Mouse (Mus musculus) bone marrow, adult 2 months (tissue): ENCODE measurements around the gene Sfmbt1.

ENCODE experiments used
- CTCF ChIP-seq: fragments of 200-500 bp; IDR thresholded peaks from 2 replicates; pipeline ENCODE4 v1.5.1; 2011; ENCODE audit warnings: low read length, control low read depth; ENCODE audit not compliant: control insufficient read depth, insufficient read depth
- POLR2A ChIP-seq: fragments of 200-500 bp; IDR thresholded peaks from 2 replicates; pipeline ENCODE4 v1.6.1; 2011; ENCODE audit warnings: low read depth, mild to moderate bottlenecking, control low read depth, low read length, borderline replicate concordance; ENCODE audit not compliant: control insufficient read depth

DNA sequence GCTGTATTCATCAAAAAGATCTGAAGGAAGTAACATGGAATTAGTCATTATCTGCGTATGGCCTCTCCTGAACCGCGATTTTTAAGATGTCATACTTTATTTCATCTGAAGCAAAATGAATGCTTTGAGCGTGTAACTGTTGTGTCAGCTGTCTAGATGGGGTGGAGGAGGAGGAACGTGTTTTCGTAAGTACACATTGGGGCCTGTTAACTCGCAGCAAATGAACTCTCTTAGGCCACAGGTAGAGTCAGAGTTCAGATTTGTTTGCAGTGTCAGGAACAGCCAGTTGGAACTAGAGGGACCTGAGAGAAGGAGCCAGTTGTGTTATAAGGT lies 2.3 kb downstream of the Sfmbt1 start:
- TF ChIP-seq CTCF: no peak
- TF ChIP-seq POLR2A: no peak
